Mouse (Mus musculus) liver, embryonic 11.5 days (tissue): ENCODE results near the gene Smco1. TPM values are rescaled to one million over a fixed set of nuclear protein-coding genes. Genes with fewer than 3 reads are reported as not detected.
A peak's percentile ranks its signal among the peaks of the same experiment; 100 is the strongest.
"Not testable (repeated sequence)": the region's sequence is repeated elsewhere in the genome, so short reads cannot be mapped to it uniquely, and the experiment has no call there.

ENCODE experiments used
- ATAC-seq: fragments of 200-750 bp; cut with Nextera tagmentation; replicated peaks from 2 replicates; pipeline ENCODE4 v1.8.0; 2017; ENCODE audit warnings: moderate number of reproducible peaks, mild to moderate bottlenecking, moderate TSS enrichment, moderate library complexity; ENCODE audit not compliant: low FRiP score
- DNase-seq: peaks from one replicate; pipeline ENCODE4 v3.0.0-alpha.2; 2017; ENCODE audit warnings: low spot score
- H3K27ac ChIP-seq: fragments of 300-500 bp; sonication (generic); 2 replicates; pipeline ENCODE4 v1.5.1; 2014; ENCODE audit warnings: mild to moderate bottlenecking, low read depth, low read length, control low read depth
- H3K27me3 ChIP-seq: fragments of 300-500 bp; sonication (generic); replicated peaks from 2 replicates; pipeline ENCODE4 v1.6.1; 2014; ENCODE audit warnings: low read length, mixed read lengths; ENCODE audit not compliant: control insufficient read depth, insufficient read depth
- H3K36me3 ChIP-seq: fragments of 300-500 bp; sonication (generic); 2 replicates; pipeline ENCODE4 v1.6.1; 2014; ENCODE audit warnings: mild to moderate bottlenecking, low read length, moderate library complexity, mixed read lengths; ENCODE audit not compliant: control insufficient read depth, insufficient read depth
- H3K4me1 ChIP-seq: fragments of 300-500 bp; sonication (generic); replicated peaks from 2 replicates; pipeline ENCODE4 v1.6.1; 2014; ENCODE audit warnings: low read length, mixed read lengths; ENCODE audit not compliant: control insufficient read depth, insufficient read depth
- H3K4me2 ChIP-seq: fragments of 300-500 bp; sonication (generic); 2 replicates; pipeline ENCODE4 v1.6.1; 2014; ENCODE audit warnings: mild to moderate bottlenecking, control low read depth, moderate library complexity
- H3K4me3 ChIP-seq: fragments of 300-500 bp; sonication (generic); 2 replicates; pipeline ENCODE4 v1.5.1; 2014; ENCODE audit warnings: low read depth, low read length, control low read depth
- H3K9ac ChIP-seq: fragments of 300-500 bp; sonication (generic); 2 replicates; pipeline ENCODE4 v1.6.1; 2014; ENCODE audit warnings: low read depth, low read length, control low read depth
- H3K9me3 ChIP-seq: fragments of 300-500 bp; sonication (generic); 2 replicates; pipeline ENCODE4 v1.6.1; 2016; ENCODE audit warnings: low read length, inconsistent platforms, mixed read lengths; ENCODE audit not compliant: control insufficient read depth
- WGBS: fragments of 180-500 bp; shearing (Covaris S2); extraction: QIAGEN DNeasy Blood & Tissue Kit; methylation state at CpG from one replicate; pipeline ENCODE4 v1.1.7; 2014; 5-methylcytosine and 5-hydroxymethylcytosine counted together
- polyA plus RNA-seq: library from polyadenylated mRNA; unstranded; fragments of >200 nt; fragmentation: Nextera tagmentation; extraction: Ambion mirVana; gene quantifications from 2 replicates; pipeline ENCODE4 v1.2.1, GENCODE M21; 2014

The Smco1 gene
- polyA plus RNA-seq, 1 experiment from 2014 or later, result not detected

DNA sequence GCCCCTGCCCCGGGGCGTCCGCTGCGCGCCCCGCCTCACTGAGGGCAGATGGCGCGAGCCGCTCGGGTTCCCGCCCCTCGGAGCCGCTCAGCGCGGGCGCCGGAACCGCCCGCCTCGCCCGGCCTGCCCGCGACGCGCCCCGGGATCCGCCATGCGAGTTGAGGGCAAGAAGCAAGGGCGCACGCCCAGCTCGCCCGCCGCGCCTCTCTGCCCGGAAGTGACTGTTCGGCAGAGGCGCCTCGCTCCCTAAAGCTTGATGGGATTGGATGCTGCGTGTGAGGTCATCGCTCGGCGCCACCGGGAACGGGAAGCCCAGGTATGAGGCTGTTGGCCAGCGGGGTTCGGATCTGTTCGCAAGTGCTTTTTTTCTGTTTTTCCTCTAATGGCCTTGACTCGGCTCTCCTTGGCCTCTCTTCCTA lies 24.3 kb upstream of the Smco1 start, which contains the start of the genes Fbxo45 and Wdr53:
Gene Fbxo45 (minus strand): TSS at position 207 of the 419 bp plus-strand sequence.
Gene Wdr53 (plus strand): TSS at position 276 of the 419 bp plus-strand sequence.
- Histone ChIP-seq H3K27ac (peak within 1 kb of the TSS; percentile 97), H3K9ac (peak within 1 kb of the TSS; percentile 91), H3K4me3 (peak within 1 kb of the TSS; percentile 92), H3K36me3 (no peaks in the 10 kb centered on the region; the same call in 1 of the 2 replicates), H3K27me3 (no peaks in the 10 kb centered on the region), H3K4me2 (peak within 1 kb of the TSS; percentile 87), H3K4me1 (peaks cover 3% of the 10 kb centered on the region; the same call in 1 of the 2 replicates), H3K9me3 (no peaks in the 10 kb centered on the region)
- under 1% methylated on average over 48 of the region's 48 CpGs for WGBS
- DNase-seq (peak; percentile 96), ATAC-seq (peak; percentile 98)

DNA sequence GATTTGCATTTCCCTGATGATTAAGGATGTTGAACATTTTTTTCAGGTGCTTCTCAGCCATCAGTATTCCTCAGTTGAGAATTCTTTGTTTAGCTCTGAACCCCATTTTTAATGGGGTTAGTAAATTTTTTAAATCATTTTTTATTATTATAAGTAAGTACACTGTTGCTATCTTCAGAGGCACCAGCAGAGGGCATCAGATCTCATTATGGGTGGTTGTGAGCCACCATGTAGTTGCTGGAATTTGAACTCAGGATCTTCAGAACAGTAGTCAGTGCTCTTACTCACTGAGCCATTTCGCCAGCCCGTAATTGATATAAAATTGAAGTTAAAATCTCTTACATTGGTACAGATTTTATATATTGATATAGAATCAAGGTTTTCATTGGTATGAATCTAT lies 7.0 kb upstream of the Smco1 start:
- ATAC-seq, DNase-seq, H3K9me3 ChIP-seq, H3K36me3 ChIP-seq, H3K9ac ChIP-seq, H3K27me3 ChIP-seq, H3K27ac ChIP-seq, H3K4me3 ChIP-seq, H3K4me1 ChIP-seq, H3K4me2 ChIP-seq: not testable (repeated sequence)
- 67% methylated on average over 2 of the region's 2 CpGs for WGBS

DNA sequence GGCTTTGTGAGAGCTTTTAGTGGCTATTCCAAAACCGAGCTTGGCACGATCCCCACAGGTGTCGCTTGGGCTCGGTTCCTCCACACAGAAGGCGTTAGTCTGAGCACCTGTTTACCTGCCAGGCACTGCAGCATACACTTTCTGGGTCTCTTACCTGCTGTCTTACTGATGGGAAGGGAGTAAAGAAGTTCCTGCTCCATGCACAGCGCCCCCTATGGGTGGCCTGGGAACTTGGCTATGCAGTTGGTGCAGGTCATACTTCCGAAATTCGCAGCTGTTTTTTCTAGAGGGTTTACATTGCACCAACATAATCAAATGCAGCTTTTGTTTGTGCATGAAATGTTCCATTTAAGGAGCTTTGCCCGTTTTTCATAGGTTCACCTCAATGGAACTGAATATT lies 2.1 kb downstream of the Smco1 start:
- H3K4me1 ChIP-seq, result peaks cover 5% of the 10 kb centered on the region; the same call in 1 of the 2 replicates
- ATAC-seq (no peak), DNase-seq (no peak)
- no peaks in the 10 kb centered on the region for H3K27me3 ChIP-seq
- H3K9me3 ChIP-seq, result no peaks in the 10 kb centered on the region
- WGBS, result 56% methylated on average over 9 of the region's 9 CpGs
- no peak overlapping the region for H3K4me2 ChIP-seq
- no peak overlapping the region for H3K27ac ChIP-seq
- no peak overlapping the region for H3K4me3 ChIP-seq
- no peaks in the 10 kb centered on the region for H3K36me3 ChIP-seq
- no peak overlapping the region for H3K9ac ChIP-seq

DNA sequence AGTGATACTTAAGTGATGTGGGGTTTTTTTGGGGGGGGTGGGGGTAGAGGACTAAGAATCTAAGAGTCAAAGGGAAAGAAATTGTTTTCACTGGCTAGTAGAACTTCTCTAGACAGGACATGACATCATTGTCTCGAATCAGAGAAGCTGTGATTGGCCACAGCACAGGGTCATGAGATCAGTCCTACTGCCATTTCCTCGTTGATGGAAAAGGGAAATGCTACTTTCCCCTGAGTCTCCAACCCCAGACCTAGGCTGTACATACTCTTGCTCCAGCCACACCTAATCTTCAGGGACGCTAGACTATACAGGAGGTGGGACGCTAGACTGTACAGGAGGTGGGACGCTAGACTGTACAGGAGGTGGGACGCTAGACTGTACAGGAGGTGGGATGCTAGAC lies 3.8 kb downstream of the Smco1 start:
- DNase-seq (no peak), ATAC-seq (no peak)
- Histone ChIP-seq H3K4me3 (no peak overlapping the region), H3K27ac (no peak overlapping the region), H3K4me1 (peaks cover 10% of the 10 kb centered on the region; the same call in 1 of the 2 replicates), H3K4me2 (no peak overlapping the region), H3K9ac (no peak overlapping the region), H3K9me3 (peaks cover 4% of the 10 kb centered on the region; the same call in 1 of the 2 replicates), H3K36me3 (peaks cover 5% of the 10 kb centered on the region), H3K27me3 (no peaks in the 10 kb centered on the region)
- WGBS, result 86% methylated on average over 6 of the region's 6 CpGs

DNA sequence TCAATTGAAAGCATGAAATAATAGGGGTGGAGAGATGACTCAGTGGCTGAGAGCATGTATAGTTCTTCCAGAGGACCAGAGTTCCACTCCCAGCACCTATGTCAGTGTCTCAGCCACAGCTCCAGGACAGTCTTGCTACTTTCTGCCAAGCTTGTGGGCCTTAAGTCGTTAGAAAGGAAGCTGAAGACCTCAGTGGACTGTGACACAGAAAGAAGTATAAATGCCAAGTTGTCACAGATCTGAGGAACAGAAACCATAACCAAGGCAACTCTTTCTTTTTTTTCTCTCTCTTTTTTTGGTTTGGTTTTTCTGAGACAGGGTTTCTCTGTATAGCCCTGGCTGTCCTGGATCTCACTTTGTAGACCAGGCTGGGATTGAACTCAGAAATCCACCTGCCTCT lies 4.6 kb downstream of the Smco1 start:
- Histone ChIP-seq H3K27me3 (no peaks in the 10 kb centered on the region), H3K9me3 (peaks cover 7% of the 10 kb centered on the region; the same call in 1 of the 2 replicates), H3K9ac (no peak overlapping the region), H3K4me1 (peaks cover 10% of the 10 kb centered on the region; the same call in 1 of the 2 replicates), H3K36me3 (peaks cover 8% of the 10 kb centered on the region), H3K4me2 (no peak overlapping the region), H3K27ac (no peak overlapping the region), H3K4me3 (no peak overlapping the region)
- DNase-seq, result no peak
- no peak for ATAC-seq
- WGBS, result 41% methylated on average over 1 of the region's 1 CpGs

DNA sequence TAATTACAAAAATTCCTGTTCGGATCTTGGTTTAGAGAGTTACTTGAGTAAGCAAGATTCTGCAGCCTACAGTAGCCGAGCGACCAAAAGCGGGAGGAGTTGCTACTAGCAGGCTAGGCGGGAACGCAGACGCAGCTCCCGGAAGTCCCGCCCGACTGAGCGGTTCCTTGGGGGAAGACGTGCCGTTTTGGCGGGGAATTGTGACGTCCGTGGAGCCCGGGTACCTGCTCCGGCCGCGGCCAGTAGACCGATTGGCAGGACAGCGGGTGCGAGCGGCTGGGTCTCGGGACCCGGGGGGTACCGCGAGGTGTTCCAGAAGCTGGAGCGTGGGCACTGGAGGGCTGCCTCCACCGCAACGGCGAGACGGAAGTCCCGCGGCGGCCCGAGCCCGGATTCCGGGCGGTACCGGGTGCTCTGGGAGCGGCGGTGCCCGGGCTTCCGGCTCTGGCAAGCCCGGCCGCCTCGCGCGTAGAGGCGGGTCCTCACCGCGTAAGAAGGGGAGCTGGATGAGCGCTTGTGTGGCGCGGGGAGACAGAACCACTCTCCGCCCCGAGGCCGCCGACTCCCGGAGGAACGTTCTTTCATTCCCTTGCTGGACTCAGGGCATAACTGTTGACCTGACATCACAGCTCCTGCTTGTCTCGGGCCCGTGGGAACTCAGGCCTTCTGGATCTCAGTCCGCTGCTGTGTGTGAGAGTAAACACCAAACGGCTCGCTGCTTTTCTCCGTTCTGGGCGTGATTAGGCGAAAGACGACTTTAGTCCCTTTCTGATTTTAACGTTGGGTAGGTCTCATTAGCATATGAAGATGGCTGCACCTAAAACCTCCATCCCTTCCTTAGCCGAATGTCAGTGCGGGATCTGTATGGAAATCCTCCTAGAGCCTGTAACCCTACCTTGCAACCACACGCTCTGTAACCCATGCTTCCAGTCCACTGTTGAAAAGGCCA lies 6.3 kb downstream of the Smco1 start, which contains the start of gene Rnf168:
Gene Rnf168 (plus strand): TSS at position 152 of the 949 bp plus-strand sequence.
- DNase-seq (peak; percentile 91), ATAC-seq (peak; percentile 94)
- WGBS, result under 1% methylated on average over 75 of the region's 75 CpGs
- H3K9me3 ChIP-seq, result peaks cover 7% of the 10 kb centered on the region; the same call in 1 of the 2 replicates
- H3K4me1 ChIP-seq, result peaks cover 13% of the 10 kb centered on the region; the same call in 1 of the 2 replicates
- no peaks in the 10 kb centered on the region for H3K27me3 ChIP-seq
- H3K36me3 ChIP-seq, result peaks cover 12% of the 10 kb centered on the region
- H3K4me2 ChIP-seq, result peak within 1 kb of the TSS; percentile 72
- H3K27ac ChIP-seq, result peak within 1 kb of the TSS; percentile 98
- peak within 1 kb of the TSS; percentile 96 for H3K9ac ChIP-seq
- H3K4me3 ChIP-seq, result peak within 1 kb of the TSS; percentile 77

DNA sequence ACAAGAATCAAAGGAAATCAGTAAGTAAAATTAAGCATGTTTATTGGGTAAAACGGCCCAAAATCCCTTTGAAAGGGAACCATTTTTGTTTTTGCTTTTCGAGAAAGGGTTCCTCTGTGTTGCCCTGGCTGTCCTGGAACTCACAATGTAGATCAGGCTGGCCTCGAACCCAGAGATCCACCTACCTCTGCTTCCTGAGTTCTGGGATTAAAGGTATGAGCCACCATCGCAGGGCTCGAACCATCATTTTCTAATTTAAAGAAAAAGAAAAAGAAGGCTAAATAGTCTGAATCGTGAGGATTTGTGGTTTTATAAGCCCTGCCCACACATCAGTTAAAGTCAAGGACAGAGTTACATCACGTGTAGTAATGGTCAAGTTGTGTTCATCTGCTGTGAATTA lies 7.1 kb downstream of the Smco1 start:
- Histone ChIP-seq H3K4me1 (peaks cover 16% of the 10 kb centered on the region; the same call in 1 of the 2 replicates), H3K27ac (peak overlapping the region; percentile 98), H3K36me3 (peaks cover 17% of the 10 kb centered on the region), H3K4me3 (peak overlapping the region; percentile 77), H3K4me2 (peak overlapping the region; percentile 72), H3K9ac (peak overlapping the region; percentile 96), H3K9me3 (peaks cover 7% of the 10 kb centered on the region; the same call in 1 of the 2 replicates), H3K27me3 (no peaks in the 10 kb centered on the region)
- ATAC-seq (no peak), DNase-seq (no peak)
- WGBS, result 45% methylated on average over 7 of the region's 7 CpGs

DNA sequence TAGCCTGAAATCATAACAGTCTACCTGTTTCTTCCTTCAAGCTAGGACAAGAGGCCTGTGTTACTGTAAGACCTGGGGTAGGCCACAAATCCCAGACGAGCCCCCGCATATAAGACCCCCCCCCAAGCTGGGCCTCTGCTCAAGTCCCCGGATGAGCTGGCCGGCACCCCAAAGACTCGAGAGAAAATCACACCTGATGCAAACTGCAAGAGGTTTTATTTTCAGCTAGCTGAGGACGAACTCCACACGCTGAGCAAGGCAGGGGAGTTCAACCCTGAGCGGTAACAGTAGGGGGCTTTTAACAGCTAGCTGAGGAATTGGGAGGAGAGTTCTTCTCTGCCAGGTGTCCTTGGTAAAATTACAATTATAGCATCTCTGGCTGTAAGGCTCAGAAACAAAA lies 8.9 kb downstream of the Smco1 start:
- DNase-seq (no peak), ATAC-seq (no peak)
- peaks cover 7% of the 10 kb centered on the region; the same call in 1 of the 2 replicates for H3K9me3 ChIP-seq
- H3K27me3 ChIP-seq, result no peaks in the 10 kb centered on the region
- no peak overlapping the region for H3K9ac ChIP-seq
- H3K4me2 ChIP-seq, result peak overlapping the region; percentile 2; the same call in 1 of the 2 replicates
- H3K36me3 ChIP-seq, result peaks cover 29% of the 10 kb centered on the region
- no peak overlapping the region for H3K4me3 ChIP-seq
- H3K27ac ChIP-seq, result no peak overlapping the region
- peaks cover 17% of the 10 kb centered on the region; the same call in 1 of the 2 replicates for H3K4me1 ChIP-seq
- WGBS, result 95% methylated on average over 8 of the region's 8 CpGs
